Mouse (Mus musculus) lung, adult 2 months (tissue): ENCODE data around the gene Ldlr.

Source experiments
- CTCF ChIP-seq: fragments of 200-500 bp; IDR thresholded peaks from 2 replicates; pipeline ENCODE4 v1.5.1; 2011; ENCODE audit warnings: mild to moderate bottlenecking, low read length, control low read depth; ENCODE audit not compliant: insufficient read depth
- POLR2A ChIP-seq: fragments of 200-500 bp; IDR thresholded peaks from 2 replicates; pipeline ENCODE4 v1.6.1; 2011; ENCODE audit warnings: low read depth, mild to moderate bottlenecking, control low read depth, low read length, borderline replicate concordance; ENCODE audit errors: extremely low read depth

GRCm38 (mm10) chr9:21751347-21751746 is 28.1 kb downstream of the Ldlr start:
- no peak for TF ChIP-seq POLR2A
- peak; percentile 64 for TF ChIP-seq CTCF
